Mouse (Mus musculus): Measurements from ENCODE around the gene Jakmip3. TPM values are rescaled to one million over a fixed set of nuclear protein-coding genes. Genes with fewer than 3 reads are reported as not detected.

The Jakmip3 gene
- total and polyA plus RNA-seq, 3 experiments = not detected

DNA sequence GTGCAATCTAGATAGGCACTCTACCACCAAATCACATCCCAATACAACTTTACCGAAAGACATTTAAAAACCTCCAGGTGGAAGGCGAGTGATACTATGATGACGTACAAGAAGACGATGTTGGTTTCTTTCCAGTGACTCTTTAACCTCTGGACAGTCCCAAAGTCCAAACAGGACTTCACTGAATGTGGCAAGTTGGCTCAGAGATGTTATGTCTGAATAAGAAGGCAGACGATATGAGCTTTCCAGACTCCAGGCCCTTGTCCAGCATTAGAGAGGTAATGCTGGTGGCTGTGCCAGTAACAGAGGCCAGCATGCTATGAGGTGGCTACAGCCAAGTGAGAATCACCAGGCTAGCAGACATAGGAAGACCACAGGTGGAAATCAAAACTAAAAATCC lies 23.2 kb downstream of the Jakmip3 start:
- H3K27me3 ChIP-seq (ENCODE audit: control insufficient read depth in 1 of 2, insufficient read depth in 2 of 2, low read length in 2 of 2) = no peaks in the 10 kb centered on the region
- TF ChIP-seq USF1 (IDR thresholded peaks at IDR 0.05; ENCODE audit: low read depth, low read length) = no peak
- no peak for TF ChIP-seq MEF2A (IDR thresholded peaks at IDR 0.05; ENCODE audit: extremely low read depth, insufficient replicate concordance, low read depth, low read length, poor library complexity, severe bottlenecking)
- no peak for TF ChIP-seq TBP (IDR thresholded peaks at IDR 0.05; ENCODE audit: low read depth, low read length)
- no peak for TF ChIP-seq ETS1 (IDR thresholded peaks at IDR 0.05; ENCODE audit: low read depth, low read length)
- no peak for TF ChIP-seq TAL1 (IDR thresholded peaks at IDR 0.05; ENCODE audit: low read length)
- no peak for TF ChIP-seq TCF12 (IDR thresholded peaks at IDR 0.05; ENCODE audit: low read depth, low read length)
- TF ChIP-seq NELFE (IDR thresholded peaks at IDR 0.05; ENCODE audit: low read depth, low read length) = no peak
- no peak for TF ChIP-seq NRF1 (IDR thresholded peaks at IDR 0.05; ENCODE audit: insufficient read depth, low read depth, low read length, poor library complexity, severe bottlenecking)
- TF ChIP-seq ZNF384 (IDR thresholded peaks at IDR 0.05; ENCODE audit: low read depth, low read length) = no peak
- TF ChIP-seq EP300 (IDR thresholded peaks at IDR 0.05; ENCODE audit: low read depth in 1 of 2, low read length in 2 of 2) = no peak
- TF ChIP-seq SMC3 (IDR thresholded peaks at IDR 0.05; ENCODE audit: low read depth, low read length) = no peak
- TF ChIP-seq ZC3H11A (IDR thresholded peaks at IDR 0.05; ENCODE audit: low read depth, low read length) = no peak
- no peak for TF ChIP-seq CHD2 (IDR thresholded peaks at IDR 0.05; ENCODE audit: low read length)
- no peak for TF ChIP-seq CHD1 (IDR thresholded peaks at IDR 0.05; ENCODE audit: low read depth, low read length)
- no peak for TF ChIP-seq GATA1 (IDR thresholded peaks at IDR 0.05; ENCODE audit: low read depth, low read length)
- no peak for TF ChIP-seq ZKSCAN1 (IDR thresholded peaks at IDR 0.05; ENCODE audit: low read depth, low read length)
- TF ChIP-seq BHLHE40 (IDR thresholded peaks at IDR 0.05; ENCODE audit: borderline replicate concordance, low read depth, low read length) = no peak
- no peak for TF ChIP-seq JUND (IDR thresholded peaks at IDR 0.05; ENCODE audit: low read depth, low read length)
- no peak for TF ChIP-seq RAD21 (IDR thresholded peaks at IDR 0.05; ENCODE audit: low read depth, low read length)
- H3K4me1 ChIP-seq (ENCODE audit: control insufficient read depth in 1 of 2, insufficient read depth in 2 of 2, low read length in 2 of 2) = no peaks in the 10 kb centered on the region
- no peaks in the 10 kb centered on the region for H3K9me3 ChIP-seq (replicated peaks; ENCODE audit: insufficient read depth, low read length)
- no peak overlapping the region for H3K9ac ChIP-seq (ENCODE audit: control insufficient read depth, low read depth, low read length, poor library complexity, severe bottlenecking)
- H3K4me3 ChIP-seq (ENCODE audit: control insufficient read depth in 1 of 2, insufficient read depth in 1 of 2, low read depth in 2 of 2, low read length in 2 of 2) = no peak overlapping the region
- no peak for DNase-seq (ENCODE audit: low read depth, low spot score)
- no peaks in the 10 kb centered on the region for H3K79me2 ChIP-seq (ENCODE audit: control insufficient read depth, insufficient read depth, low read length, poor library complexity)
- H3K36me3 ChIP-seq (ENCODE audit: control insufficient read depth in 1 of 2, insufficient read depth in 2 of 2, low read length in 2 of 2) = no peaks in the 10 kb centered on the region
- H3K27ac ChIP-seq (ENCODE audit: control insufficient read depth, low read depth, low read length) = no peak overlapping the region

DNA sequence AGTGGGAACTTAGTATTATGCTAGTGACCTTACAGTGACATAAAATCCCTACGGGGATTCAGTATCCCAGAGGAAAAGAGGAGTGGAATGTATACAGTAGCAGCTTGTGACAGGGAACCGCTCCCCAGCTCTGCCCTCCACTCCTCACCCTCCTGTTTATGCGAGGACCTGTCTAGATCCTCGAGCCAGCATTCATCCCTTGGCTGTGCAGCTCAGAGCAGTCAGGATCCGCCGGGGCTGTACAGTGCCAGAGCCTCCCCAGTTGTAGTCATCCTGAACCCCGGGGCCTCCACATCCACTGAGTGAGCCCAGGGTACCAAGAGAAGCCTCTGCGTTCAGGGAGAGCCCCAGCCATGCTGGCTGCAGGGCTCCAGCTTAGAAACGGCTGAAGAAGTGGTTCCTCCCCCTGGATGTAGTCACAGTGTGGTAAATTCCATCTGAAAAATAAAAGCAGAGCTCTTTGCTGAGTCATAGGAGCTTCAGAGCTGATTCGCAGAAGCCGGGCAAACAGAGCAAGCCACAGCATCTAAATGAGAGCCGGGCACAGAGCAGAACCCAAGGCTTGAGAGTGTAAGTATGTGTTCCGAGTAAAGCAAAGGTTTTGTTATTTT lies 27.6 kb downstream of the Jakmip3 start:
- Histone ChIP-seq H3K4me1 (ENCODE audit: control insufficient read depth in 1 of 2, insufficient read depth in 2 of 2, low read length in 2 of 2) (no peaks in the 10 kb centered on the region), H3K9ac (ENCODE audit: control insufficient read depth, low read depth, low read length, poor library complexity, severe bottlenecking) (no peak overlapping the region), H3K9me3 (replicated peaks; ENCODE audit: insufficient read depth, low read length) (no peaks in the 10 kb centered on the region), H3K36me3 (ENCODE audit: control insufficient read depth in 1 of 2, insufficient read depth in 2 of 2, low read length in 2 of 2) (no peaks in the 10 kb centered on the region), H3K79me2 (ENCODE audit: control insufficient read depth, insufficient read depth, low read length, poor library complexity) (no peaks in the 10 kb centered on the region), H3K27me3 (ENCODE audit: control insufficient read depth in 1 of 2, insufficient read depth in 2 of 2, low read length in 2 of 2) (no peaks in the 10 kb centered on the region), H3K4me3 (ENCODE audit: control insufficient read depth in 1 of 2, insufficient read depth in 1 of 2, low read depth in 2 of 2, low read length in 2 of 2) (no peak overlapping the region), H3K27ac (ENCODE audit: control insufficient read depth, low read depth, low read length) (no peak overlapping the region)
- TF ChIP-seq RAD21 (IDR thresholded peaks at IDR 0.05; ENCODE audit: low read depth, low read length) = no peak
- TF ChIP-seq USF2 (IDR thresholded peaks at IDR 0.05; ENCODE audit: borderline replicate concordance in 1 of 2, insufficient read depth in 1 of 2, low read depth in 1 of 2, low read length in 2 of 2) = no peak
- no peak for TF ChIP-seq ETS1 (IDR thresholded peaks at IDR 0.05; ENCODE audit: low read depth, low read length)
- TF ChIP-seq CHD2 (IDR thresholded peaks at IDR 0.05; ENCODE audit: low read length) = no peak
- TF ChIP-seq E2F4 (IDR thresholded peaks at IDR 0.05; ENCODE audit: borderline replicate concordance, low read depth, low read length) = no peak
- no peak for TF ChIP-seq SIN3A (IDR thresholded peaks at IDR 0.05; ENCODE audit: low read length)
- no peak for TF ChIP-seq MYB (IDR thresholded peaks at IDR 0.05; ENCODE audit: low read depth, low read length)
- no peak for TF ChIP-seq GATA1 (IDR thresholded peaks at IDR 0.05; ENCODE audit: low read depth, low read length)
- TF ChIP-seq NELFE (IDR thresholded peaks at IDR 0.05; ENCODE audit: low read depth, low read length) = no peak
- DNase-seq (ENCODE audit: low read depth, low spot score) = no peak

Measured in MEL (cell line).